Mouse (Mus musculus) kidney, embryonic 16.5 days (tissue): ENCODE measurements around the gene Osbpl9. TPM values are rescaled to one million over a fixed set of nuclear protein-coding genes. Genes with fewer than 3 reads are reported as not detected.

Source experiments
- ATAC-seq: fragments of 200-750 bp; cut with Nextera tagmentation; 2 replicates; pipeline ENCODE4 v1.8.0; 2017; ENCODE audit warnings: moderate TSS enrichment; ENCODE audit not compliant: low FRiP score, low TSS enrichment
- H3K27ac ChIP-seq: fragments of 300-500 bp; sonication (generic); 2 replicates; pipeline ENCODE4 v1.5.1; 2014; ENCODE audit warnings: low read length
- H3K27me3 ChIP-seq: fragments of 300-500 bp; sonication (generic); 2 replicates; pipeline ENCODE4 v1.6.1; 2014; ENCODE audit warnings: low read length, control low read depth, mixed read lengths; ENCODE audit not compliant: insufficient read depth
- H3K36me3 ChIP-seq: fragments of 300-500 bp; sonication (generic); 2 replicates; pipeline ENCODE4 v1.6.1; 2014; ENCODE audit warnings: low read length, control low read depth, mixed read lengths; ENCODE audit not compliant: insufficient read depth
- H3K4me1 ChIP-seq: fragments of 300-500 bp; sonication (generic); 2 replicates; pipeline ENCODE4 v1.6.1; 2014; ENCODE audit warnings: low read length, control low read depth, mixed read lengths; ENCODE audit not compliant: insufficient read depth
- H3K4me2 ChIP-seq: fragments of 300-500 bp; sonication (generic); replicated peaks from 2 replicates; pipeline ENCODE4 v1.6.1; 2014; ENCODE audit warnings: low read depth, low read length
- H3K4me3 ChIP-seq: fragments of 300-500 bp; sonication (generic); 2 replicates; pipeline ENCODE4 v1.5.1; 2014; ENCODE audit warnings: mild to moderate bottlenecking, low read length
- H3K9ac ChIP-seq: fragments of 300-500 bp; sonication (generic); replicated peaks from 2 replicates; pipeline ENCODE4 v1.6.1; 2014; ENCODE audit warnings: low read length
- H3K9me3 ChIP-seq: fragments of 300-500 bp; sonication (generic); 2 replicates; pipeline ENCODE4 v1.6.1; 2016; ENCODE audit warnings: low read length, control low read depth
- WGBS: fragments of 180-500 bp; shearing (Covaris S2); extraction: QIAGEN DNeasy Blood & Tissue Kit; methylation state at CpG from one replicate; pipeline ENCODE4 v1.1.7; 2014; 5-methylcytosine and 5-hydroxymethylcytosine counted together
- polyA plus RNA-seq: library from polyadenylated mRNA; unstranded; fragments of >200 nt; fragmentation: Nextera tagmentation; extraction: Ambion mirVana; gene quantifications from 2 replicates; pipeline ENCODE4 v1.2.1, GENCODE M21; 2015

Gene Osbpl9
- polyA plus RNA-seq, 1 experiment from 2014 or later, result 77.6 TPM

GRCm38 (mm10) chr4:109059255-109059821, 142.7 kb downstream of the Osbpl9 start:
- ATAC-seq, result no peak
- Histone ChIP-seq H3K4me1 (no peaks in the 10 kb centered on the region), H3K9ac (no peak overlapping the region), H3K9me3 (no peaks in the 10 kb centered on the region), H3K36me3 (peaks cover 70% of the 10 kb centered on the region), H3K4me3 (no peak overlapping the region), H3K27ac (no peak overlapping the region), H3K27me3 (no peaks in the 10 kb centered on the region), H3K4me2 (no peak overlapping the region)
- WGBS, result 87% methylated on average over 4 of the region's 4 CpGs

- H3K4me2 ChIP-seq, result no peak overlapping the region
- peaks cover 68% of the 10 kb centered on the region for H3K36me3 ChIP-seq
- no peak overlapping the region for H3K27ac ChIP-seq
- ATAC-seq, result no peak
- 91% methylated on average over 8 of the region's 8 CpGs for WGBS
- H3K27me3 ChIP-seq, result no peaks in the 10 kb centered on the region
- no peaks in the 10 kb centered on the region for H3K9me3 ChIP-seq
- no peak overlapping the region for H3K9ac ChIP-seq
- no peak overlapping the region for H3K4me3 ChIP-seq
- H3K4me1 ChIP-seq, result no peaks in the 10 kb centered on the region
These were observed 144.4 kb downstream of the Osbpl9 start for GRCm38 (mm10) chr4:109057640-109058039.

- H3K27ac ChIP-seq, result no peak overlapping the region
- no peak overlapping the region for H3K4me3 ChIP-seq
- no peak overlapping the region for H3K4me2 ChIP-seq
- no peak for ATAC-seq
- H3K36me3 ChIP-seq, result peaks cover 62% of the 10 kb centered on the region
- no peaks in the 10 kb centered on the region for H3K9me3 ChIP-seq
- 84% methylated on average over 7 of the region's 7 CpGs for WGBS
- no peaks in the 10 kb centered on the region for H3K4me1 ChIP-seq
- no peak overlapping the region for H3K9ac ChIP-seq
- no peaks in the 10 kb centered on the region for H3K27me3 ChIP-seq
These were observed 145.7 kb downstream of the Osbpl9 start for GRCm38 (mm10) chr4:109056351-109056750.

GRCm38 (mm10) chr4:109054003-109054402, 148.1 kb downstream of the Osbpl9 start:
- no peak for ATAC-seq
- Histone ChIP-seq H3K27ac (no peak overlapping the region), H3K4me1 (no peaks in the 10 kb centered on the region), H3K4me3 (no peak overlapping the region), H3K9me3 (no peaks in the 10 kb centered on the region), H3K4me2 (no peak overlapping the region), H3K36me3 (peaks cover 59% of the 10 kb centered on the region), H3K9ac (no peak overlapping the region), H3K27me3 (no peaks in the 10 kb centered on the region)
- 90% methylated on average over 9 of the region's 9 CpGs for WGBS

GRCm38 (mm10) chr4:109052282-109052681, 149.8 kb downstream of the Osbpl9 start:
- Histone ChIP-seq H3K27ac (no peak overlapping the region), H3K4me2 (no peak overlapping the region), H3K4me1 (no peaks in the 10 kb centered on the region), H3K9me3 (no peaks in the 10 kb centered on the region), H3K27me3 (no peaks in the 10 kb centered on the region), H3K36me3 (peaks cover 51% of the 10 kb centered on the region), H3K9ac (no peak overlapping the region), H3K4me3 (no peak overlapping the region)
- no peak for ATAC-seq
- WGBS, result 50% methylated on average over 1 of the region's 1 CpGs

- WGBS, result 56% methylated on average over 4 of the region's 4 CpGs
- no peaks in the 10 kb centered on the region for H3K9me3 ChIP-seq
- H3K4me1 ChIP-seq, result no peaks in the 10 kb centered on the region
- no peaks in the 10 kb centered on the region for H3K27me3 ChIP-seq
- no peak for ATAC-seq
- H3K36me3 ChIP-seq, result peaks cover 51% of the 10 kb centered on the region
- H3K4me3 ChIP-seq, result no peak overlapping the region
- H3K4me2 ChIP-seq, result no peak overlapping the region
- H3K27ac ChIP-seq, result no peak overlapping the region
- H3K9ac ChIP-seq, result no peak overlapping the region
These were observed 153.8 kb downstream of the Osbpl9 start for GRCm38 (mm10) chr4:109048258-109048657.

GRCm38 (mm10) chr4:109043756-109044155, 158.3 kb downstream of the Osbpl9 start:
- no peak overlapping the region for H3K4me2 ChIP-seq
- ATAC-seq, result no peak
- H3K4me3 ChIP-seq, result no peak overlapping the region
- no peak overlapping the region for H3K9ac ChIP-seq
- WGBS, result 62% methylated on average over 5 of the region's 5 CpGs
- no peaks in the 10 kb centered on the region for H3K9me3 ChIP-seq
- no peaks in the 10 kb centered on the region for H3K27me3 ChIP-seq
- peaks cover 57% of the 10 kb centered on the region for H3K36me3 ChIP-seq
- H3K4me1 ChIP-seq, result no peaks in the 10 kb centered on the region
- no peak overlapping the region for H3K27ac ChIP-seq

- H3K4me3 ChIP-seq, result no peak overlapping the region
- no peak overlapping the region for H3K27ac ChIP-seq
- no peak for ATAC-seq
- peaks cover 59% of the 10 kb centered on the region for H3K36me3 ChIP-seq
- no peaks in the 10 kb centered on the region for H3K9me3 ChIP-seq
- no peaks in the 10 kb centered on the region for H3K4me1 ChIP-seq
- no peak overlapping the region for H3K4me2 ChIP-seq
- no peaks in the 10 kb centered on the region for H3K27me3 ChIP-seq
- no peak overlapping the region for H3K9ac ChIP-seq
- WGBS, result 63% methylated on average over 5 of the region's 5 CpGs
These were observed 158.8 kb downstream of the Osbpl9 start for GRCm38 (mm10) chr4:109043294-109043693.

GRCm38 (mm10) chr4:109042739-109043138, 159.3 kb downstream of the Osbpl9 start:
- ATAC-seq, result no peak
- no peaks in the 10 kb centered on the region for H3K4me1 ChIP-seq
- no peak overlapping the region for H3K4me3 ChIP-seq
- H3K36me3 ChIP-seq, result peaks cover 59% of the 10 kb centered on the region
- no peak overlapping the region for H3K27ac ChIP-seq
- no peaks in the 10 kb centered on the region for H3K9me3 ChIP-seq
- H3K9ac ChIP-seq, result no peak overlapping the region
- H3K4me2 ChIP-seq, result no peak overlapping the region
- 86% methylated on average over 4 of the region's 4 CpGs for WGBS
- no peaks in the 10 kb centered on the region for H3K27me3 ChIP-seq

- peaks cover 31% of the 10 kb centered on the region for H3K36me3 ChIP-seq
- no peak overlapping the region for H3K4me3 ChIP-seq
- ATAC-seq, result no peak
- H3K4me1 ChIP-seq, result no peaks in the 10 kb centered on the region
- H3K4me2 ChIP-seq, result no peak overlapping the region
- H3K9me3 ChIP-seq, result no peaks in the 10 kb centered on the region
- no peak overlapping the region for H3K9ac ChIP-seq
- no peaks in the 10 kb centered on the region for H3K27me3 ChIP-seq
- no peak overlapping the region for H3K27ac ChIP-seq
These were observed 165.7 kb downstream of the Osbpl9 start for GRCm38 (mm10) chr4:109036327-109036726.
